Mouse (Mus musculus) lung, adult 2 months (tissue): ENCODE results near the gene Tmem108.

Experiments used
- CTCF ChIP-seq: fragments of 200-500 bp; IDR thresholded peaks from 2 replicates; pipeline ENCODE4 v1.5.1; 2011; ENCODE audit warnings: mild to moderate bottlenecking, low read length, control low read depth; ENCODE audit not compliant: insufficient read depth
- POLR2A ChIP-seq: fragments of 200-500 bp; IDR thresholded peaks from 2 replicates; pipeline ENCODE4 v1.6.1; 2011; ENCODE audit warnings: low read depth, mild to moderate bottlenecking, control low read depth, low read length, borderline replicate concordance; ENCODE audit errors: extremely low read depth

DNA sequence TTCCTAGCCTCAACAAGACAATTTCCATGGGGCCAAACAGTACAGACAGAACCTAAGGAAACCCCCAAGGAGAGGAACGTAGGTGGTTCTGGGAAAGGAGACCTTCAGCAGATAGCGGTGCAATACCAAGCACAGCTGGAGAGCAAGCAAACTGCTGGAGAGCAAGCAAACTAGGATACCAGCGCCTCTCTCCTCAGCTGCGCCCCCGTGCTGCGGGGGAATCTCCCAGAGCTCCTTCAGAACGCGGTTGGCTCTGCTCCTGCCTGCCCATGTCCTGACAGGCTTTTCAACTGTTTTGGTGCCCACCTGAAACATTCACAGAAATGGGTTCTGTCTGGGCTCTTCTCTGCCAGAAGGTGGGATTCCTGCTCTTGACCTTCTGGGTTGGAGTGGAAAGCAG, 221.1 kb downstream of the Tmem108 start:
- TF ChIP-seq POLR2A, result no peak
- no peak for TF ChIP-seq CTCF
